ENCODE assay signal across 20 mouse cellular contexts in genomic region chr3:131116116-131116515, GRCm38 (mm10). TPM values are rescaled to one million over a fixed set of nuclear protein-coding genes. Genes with fewer than 3 reads are reported as not detected.
DNase-seq lines count a peak whose midpoint lies in the region; ATAC-seq and TF ChIP-seq lines count a peak whose summit lies in the region.
"Had no signal": no experiment of that assay in that cellular context is flagged by ENCODE, and none has a peak within 500 bp of the region (broad histone marks: within the 10 kb centered on the region; RNA-seq: fewer than 3 reads in every experiment).

No protein-coding gene starts in this region.

- no peak overlapping the region for H3K4me3 ChIP-seq in heart, adult 2 months
- H3K4me3 ChIP-seq in thymus, adult 2 months (ENCODE audit: control insufficient read depth, insufficient read depth, low read length) = peak overlapping the region; percentile 34
- H3K4me3 ChIP-seq in embryonic facial prominence, embryonic 15.5 days (replicated peaks) = no peak overlapping the region
- H3K4me3 ChIP-seq: erythroblast, embryonic 14.5 days; forebrain, embryonic 13.5 days; hindbrain, embryonic 10.5 days; limb, embryonic 15.5 days had no signal

- TF ChIP-seq CTCF in heart, adult 2 months (IDR thresholded peaks at IDR 0.05) = no peak
- no peak for TF ChIP-seq CTCF in thymus, adult 2 months (IDR thresholded peaks at IDR 0.05; ENCODE audit: borderline replicate concordance, control insufficient read depth, extremely low read depth, insufficient read depth, low read length, poor library complexity)

- H3K9me3 ChIP-seq in embryonic facial prominence, embryonic 15.5 days (replicated peaks) = no peaks in the 10 kb centered on the region
- H3K9me3 ChIP-seq: forebrain, embryonic 13.5 days; hindbrain, embryonic 10.5 days; limb, embryonic 15.5 days had no signal

- no peak overlapping the region for H3K27ac ChIP-seq in heart, adult 2 months
- H3K27ac ChIP-seq in thymus, adult 2 months (ENCODE audit: control insufficient read depth, insufficient read depth, low read length) = peak overlapping the region; percentile 31; the same call in 1 of the 2 replicates
- no peak overlapping the region for H3K27ac ChIP-seq in embryonic facial prominence, embryonic 15.5 days (replicated peaks)
- H3K27ac ChIP-seq: forebrain, embryonic 13.5 days; hindbrain, embryonic 10.5 days; hindbrain, postnatal 0 days; kidney, postnatal 0 days; limb, embryonic 15.5 days had no signal

- H3K4me1 ChIP-seq in heart, adult 2 months (ENCODE audit: control insufficient read depth, insufficient read depth, low read length) = no peaks in the 10 kb centered on the region
- peaks cover 30% of the 10 kb centered on the region for H3K4me1 ChIP-seq in thymus, adult 2 months (replicated peaks; ENCODE audit: control insufficient read depth, insufficient read depth, low read length)
- peaks cover 46% of the 10 kb centered on the region for H3K4me1 ChIP-seq in embryonic facial prominence, embryonic 15.5 days

- H3K79me2 ChIP-seq in heart, adult 2 months (replicated peaks; ENCODE audit: control insufficient read depth, insufficient read depth, low read length) = no peaks in the 10 kb centered on the region

- TF ChIP-seq POLR2A in heart, adult 2 months (IDR thresholded peaks at IDR 0.05; ENCODE audit: insufficient read depth, low read depth, low read length) = no peak
- no peak for TF ChIP-seq POLR2A in thymus, adult 2 months (IDR thresholded peaks at IDR 0.05; ENCODE audit: control insufficient read depth, extremely low read depth, insufficient read depth, low read length, poor library complexity)

- no peak for TF ChIP-seq EP300 in heart, adult 2 months (IDR thresholded peaks at IDR 0.05; ENCODE audit: insufficient read depth, low read depth, low read length)

- peak overlapping the region; percentile 27; the same call in 1 of the 2 replicates for H3K4me2 ChIP-seq in embryonic facial prominence, embryonic 15.5 days (replicated peaks)
- H3K4me2 ChIP-seq: forebrain, embryonic 13.5 days; limb, embryonic 15.5 days had no signal

- no peak for ATAC-seq in embryonic facial prominence, embryonic 15.5 days (ENCODE audit: insufficient number of reproducible peaks, low FRiP score, low TSS enrichment, low read depth)
- ATAC-seq: forebrain, embryonic 13.5 days; hindbrain, postnatal 0 days had no signal

- H3K27me3 ChIP-seq in heart, adult 2 months (ENCODE audit: control insufficient read depth, insufficient read depth, low read length) = peaks cover 15% of the 10 kb centered on the region
- H3K27me3 ChIP-seq in thymus, adult 2 months (ENCODE audit: control insufficient read depth, insufficient read depth, low read length) = no peaks in the 10 kb centered on the region
- no peaks in the 10 kb centered on the region; the same call in 1 of the 2 replicates for H3K27me3 ChIP-seq in embryonic facial prominence, embryonic 15.5 days
- H3K27me3 ChIP-seq: limb, embryonic 15.5 days had no signal

- no peak overlapping the region for H3K9ac ChIP-seq in heart, adult 2 months (ENCODE audit: low read depth, low read length)
- no peak overlapping the region for H3K9ac ChIP-seq in embryonic facial prominence, embryonic 15.5 days
- H3K9ac ChIP-seq: forebrain, embryonic 13.5 days; limb, embryonic 15.5 days had no signal

- no peaks in the 10 kb centered on the region for H3K36me3 ChIP-seq in heart, adult 2 months (ENCODE audit: control insufficient read depth, insufficient read depth, low read length)
- H3K36me3 ChIP-seq in thymus, adult 2 months (ENCODE audit: control insufficient read depth, insufficient read depth, low read length) = peaks cover 57% of the 10 kb centered on the region
- H3K36me3 ChIP-seq in embryonic facial prominence, embryonic 15.5 days = no peaks in the 10 kb centered on the region
- H3K36me3 ChIP-seq: limb, embryonic 15.5 days had no signal

- intact Hi-C loops in heart, adult 2 months (cut with DNase I) = no loop called here

- WGBS in heart, adult 2 months = 85% methylated on average over 13 of the region's 13 CpGs
- WGBS in thymus, adult 2 months = 89% methylated on average over 13 of the region's 13 CpGs
- WGBS in embryonic facial prominence, embryonic 15.5 days = 70% methylated on average over 13 of the region's 13 CpGs

- DNase-seq in heart, adult 11 months = peak; percentile 79
- DNase-seq in heart, adult 2 months = no peak
- no peak for DNase-seq in thymus, adult 2 months
- no peak for DNase-seq in thymus, postnatal 0 days (ENCODE audit: low spot score)
- peak; percentile 43 for DNase-seq in thymus, postnatal 4 days
- DNase-seq in yolk sac, embryonic 10.5 days (ENCODE audit: low spot score) = no peak
- DNase-seq in cerebellum, postnatal 4 days (ENCODE audit: low spot score in 2 of 2) = no peak
- DNase-seq: adrenal gland, postnatal 10 days; cerebellum, postnatal 14 days; embryo, embryonic 11 days; kidney, adult 18-20 months; lung, postnatal 10 days had no signal

RNA-seq across cellular contexts. Expression of gene Lef1, which starts 5.8 kb away (rescaled TPM):
- total RNA-seq in heart, adult 2 months (2021) = under 1 TPM; 0.23 to 0.34 TPM
- 0.88 and 1.5 TPM in 2 replicates for polyA plus RNA-seq in heart, adult 2 months (2012; rRNA removed)
- 279 and 361 TPM in 2 replicates for polyA plus RNA-seq in thymus, adult 2 months (2012; rRNA removed)
- 284 and 306 TPM in 2 replicates for polyA plus RNA-seq in thymus, postnatal 0 days (2015; fragmentation: Nextera tagmentation; extraction: Ambion mirVana)
- polyA plus RNA-seq in embryonic facial prominence, embryonic 15.5 days (2015; fragmentation: Nextera tagmentation; extraction: Ambion mirVana) = 47.0 and 53.1 TPM in 2 replicates
- total RNA-seq: granulocyte monocyte progenitor cell, adult 5-6 weeks had no signal
- polyA plus RNA-seq: erythroblast, embryonic 14.5 days had no signal

Comparison
In these comparisons a context has a peak if more than half of its experiments do, and no peak if none do; other contexts are left out.
1. DNase-seq: peak in heart, adult 11 months (single experiment) and thymus, postnatal 4 days (single experiment); none in heart, adult 2 months (0 of 2), thymus, adult 2 months (single experiment), thymus, postnatal 0 days (single experiment), yolk sac, embryonic 10.5 days (single experiment) and cerebellum, postnatal 4 days (0 of 2).
2. RNA of gene Lef1, which starts 5.8 kb away (polyA plus RNA-seq): 284 to 306 TPM in thymus, postnatal 0 days, 279 to 361 TPM in thymus, adult 2 months and 47.0 to 53.1 TPM in embryonic facial prominence, embryonic 15.5 days; 0.88 to 1.5 TPM in heart, adult 2 months; every median in the first group is over 10 times any median in the second.